Mouse (Mus musculus) bone marrow, adult 2 months (tissue): ENCODE results near the gene Ranbp9.

Source experiments
- CTCF ChIP-seq: fragments of 200-500 bp; IDR thresholded peaks from 2 replicates; pipeline ENCODE4 v1.5.1; 2011; ENCODE audit warnings: low read length, control low read depth; ENCODE audit not compliant: control insufficient read depth, insufficient read depth
- POLR2A ChIP-seq: fragments of 200-500 bp; IDR thresholded peaks from 2 replicates; pipeline ENCODE4 v1.6.1; 2011; ENCODE audit warnings: low read depth, mild to moderate bottlenecking, control low read depth, low read length, borderline replicate concordance; ENCODE audit not compliant: control insufficient read depth

DNA sequence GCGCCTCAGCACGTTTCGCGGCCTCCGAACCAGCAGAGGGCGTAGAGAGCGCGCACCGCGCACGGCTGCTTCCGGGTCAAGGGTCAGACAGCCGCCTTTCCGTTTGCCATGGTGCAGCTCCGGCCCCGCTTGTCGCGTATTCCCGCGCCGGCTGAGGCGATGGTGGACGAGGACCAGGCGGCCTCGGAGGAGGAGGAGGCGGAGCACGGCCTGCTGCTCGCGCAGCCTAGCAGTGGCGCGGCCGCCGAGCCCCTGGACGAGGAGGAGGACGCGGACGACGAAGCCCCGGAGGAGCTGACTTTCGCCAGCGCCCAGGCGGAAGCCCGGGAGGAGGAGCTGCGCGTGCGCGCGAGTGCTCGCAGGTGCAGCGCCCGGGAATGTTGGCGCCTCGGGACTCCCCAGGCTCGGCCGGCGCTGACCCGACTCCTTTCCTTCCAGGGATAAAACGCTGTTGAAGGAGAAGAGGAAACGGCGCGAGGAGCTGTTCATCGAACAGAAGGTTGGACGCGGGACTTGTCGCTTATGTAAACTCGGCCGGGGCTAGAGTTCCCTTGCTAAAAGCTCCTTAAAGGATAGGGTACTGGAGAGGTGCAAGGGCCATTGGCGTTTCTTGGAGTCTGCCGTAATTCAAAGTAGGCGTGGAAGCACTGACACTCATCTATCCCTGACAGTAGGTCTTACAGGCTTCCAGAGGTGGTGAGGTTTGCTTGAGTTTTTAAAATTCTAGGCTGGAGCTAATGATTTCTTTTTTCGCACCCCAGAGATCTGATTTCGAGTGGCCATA, 82.6 kb downstream of the Ranbp9 start, which contains the start of gene Nol7:
- TF ChIP-seq CTCF (peak; percentile 87), POLR2A (peak; percentile 84; the same call in 1 of the 2 replicates)
